Mouse (Mus musculus): ENCODE measurements around the gene Fignl1.
A peak's percentile ranks its signal among the peaks of the same experiment; 100 is the strongest.

The Fignl1 gene

DNA sequence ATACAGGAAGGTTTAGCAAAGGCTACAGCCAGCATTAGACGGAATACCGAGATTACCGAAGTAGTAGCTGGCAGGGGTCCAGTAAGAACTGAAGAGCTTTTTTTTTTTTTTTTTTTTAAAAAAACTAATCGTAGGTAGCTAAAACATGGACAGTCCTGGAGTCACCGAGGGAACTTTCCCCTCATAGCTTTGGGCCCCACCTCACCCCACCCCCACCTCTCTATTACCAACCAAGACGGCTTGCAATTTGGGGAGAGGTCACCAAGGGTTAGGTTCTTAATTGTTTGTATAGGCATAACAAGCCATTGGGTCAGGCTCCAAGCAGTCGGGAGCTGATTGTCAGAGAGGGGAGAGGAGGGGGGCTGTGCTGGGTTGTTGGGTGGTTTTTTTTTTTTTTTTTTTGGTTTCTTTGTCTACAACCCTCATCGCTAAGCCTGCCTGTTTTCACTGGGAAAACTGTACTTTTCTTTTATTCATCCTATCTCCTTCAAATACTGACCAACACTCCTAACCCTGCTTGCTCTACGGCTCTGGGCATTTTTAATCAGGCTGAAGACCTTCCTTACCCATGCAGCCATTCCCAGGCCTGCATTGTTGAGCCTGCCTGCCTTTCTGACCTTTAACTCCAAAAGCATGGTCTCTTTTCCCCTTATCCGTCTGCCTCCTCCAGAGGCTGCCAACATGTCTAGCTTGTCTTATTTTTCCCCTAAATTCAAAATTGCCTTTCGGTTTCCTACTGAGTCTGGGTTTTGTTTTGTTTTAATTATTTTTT lies 828 bp upstream of the Fignl1 start:
- no peak for DNase-seq (ENCODE audit: low read depth)

DNA sequence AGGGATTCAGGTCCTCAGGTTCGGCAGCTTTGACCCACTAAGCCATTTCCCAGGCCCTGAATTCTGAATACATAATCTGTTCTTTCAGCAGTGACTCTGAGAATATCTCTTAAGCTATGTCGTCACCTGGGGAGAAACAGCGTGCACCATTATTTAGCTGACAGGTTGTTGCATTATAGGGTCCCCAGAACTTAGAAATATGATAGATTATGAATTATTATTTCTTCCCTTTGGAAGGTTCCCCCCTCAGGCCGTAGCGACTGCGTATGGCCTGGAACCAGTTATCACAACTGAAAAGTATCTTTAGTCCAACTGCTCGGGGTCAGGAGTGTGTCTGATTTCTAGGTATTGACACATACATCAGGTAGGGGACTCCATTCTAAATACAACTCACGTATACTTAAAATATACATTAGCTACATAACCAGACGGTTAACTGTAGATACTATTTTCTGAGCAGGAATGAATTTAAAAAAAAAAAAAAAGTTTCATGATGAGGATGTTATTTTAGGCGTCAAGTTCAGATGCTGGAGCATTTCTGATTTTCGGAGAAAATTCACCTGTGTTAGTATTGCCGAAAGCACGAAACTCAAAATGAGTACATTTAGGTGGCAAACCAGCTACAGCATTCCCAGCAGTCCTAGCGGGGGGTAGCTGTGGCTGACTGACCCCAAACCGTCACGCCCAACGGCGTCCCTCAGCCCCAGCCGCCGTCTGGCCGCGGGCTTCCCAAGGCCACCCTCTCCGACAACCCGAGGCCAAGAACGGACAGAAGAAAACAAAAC lies 535 bp downstream of the Fignl1 start:
- no peak for DNase-seq (ENCODE audit: low read depth)

DNA sequence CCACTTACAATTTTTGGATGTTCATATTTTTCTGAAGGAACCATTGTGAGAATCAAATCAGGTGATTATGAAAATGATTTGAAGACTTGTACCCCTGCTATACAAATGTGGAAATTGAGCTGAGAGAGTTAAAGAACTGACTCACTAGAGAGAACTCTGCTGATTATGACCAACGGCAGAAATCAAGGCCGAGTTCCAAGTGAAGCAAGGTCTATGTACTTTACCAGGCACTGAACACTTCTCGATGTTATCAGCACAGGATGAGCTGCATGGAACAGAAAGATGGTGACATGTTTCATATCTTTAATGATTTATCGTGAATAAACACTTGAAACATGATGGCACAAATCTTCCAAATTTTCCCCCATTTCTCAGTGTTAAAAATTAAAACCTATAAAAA lies 2.8 kb downstream of the Fignl1 start:
- DNase-seq (ENCODE audit: low read depth) = no peak

DNA sequence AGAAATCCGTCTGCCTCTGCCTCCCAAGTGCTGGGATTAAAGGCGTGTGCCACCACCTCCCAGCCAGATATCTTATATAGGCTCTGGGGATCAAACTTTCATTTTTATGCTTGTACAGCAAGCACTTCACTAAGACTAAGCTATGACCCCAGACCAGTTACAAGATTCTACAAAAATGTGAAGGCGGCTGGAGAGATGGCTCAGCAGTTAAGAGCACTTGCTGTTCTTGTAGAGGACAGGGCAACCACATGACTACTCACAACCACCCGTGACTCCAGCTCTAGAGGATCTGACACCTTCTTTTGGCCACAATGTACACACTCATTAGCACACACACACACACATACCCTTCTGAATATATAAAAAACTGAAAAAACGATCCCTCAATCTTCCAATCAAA lies 4.3 kb downstream of the Fignl1 start:
- DNase-seq (ENCODE audit: low read depth) = no peak

DNA sequence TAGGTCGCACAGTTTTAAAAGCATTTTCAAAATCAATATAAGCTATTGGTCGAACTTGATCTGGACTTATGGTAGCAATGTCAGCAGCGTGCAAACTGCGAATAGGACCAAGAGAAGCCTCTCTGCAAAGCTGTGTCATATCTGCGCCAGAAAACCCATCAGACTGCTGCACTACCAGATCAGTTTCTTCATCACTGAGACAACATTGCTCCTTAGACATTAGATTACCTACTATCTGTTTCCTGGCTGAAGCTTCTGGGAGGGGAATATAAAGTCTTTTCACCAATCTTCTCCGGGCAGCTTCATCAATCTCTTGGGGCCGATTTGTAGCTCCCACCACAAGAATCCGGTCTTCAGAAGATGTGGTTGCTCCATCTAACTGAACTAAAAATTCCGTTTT lies 7.7 kb downstream of the Fignl1 start:
- DNase-seq (ENCODE audit: low read depth) = no peak

DNA sequence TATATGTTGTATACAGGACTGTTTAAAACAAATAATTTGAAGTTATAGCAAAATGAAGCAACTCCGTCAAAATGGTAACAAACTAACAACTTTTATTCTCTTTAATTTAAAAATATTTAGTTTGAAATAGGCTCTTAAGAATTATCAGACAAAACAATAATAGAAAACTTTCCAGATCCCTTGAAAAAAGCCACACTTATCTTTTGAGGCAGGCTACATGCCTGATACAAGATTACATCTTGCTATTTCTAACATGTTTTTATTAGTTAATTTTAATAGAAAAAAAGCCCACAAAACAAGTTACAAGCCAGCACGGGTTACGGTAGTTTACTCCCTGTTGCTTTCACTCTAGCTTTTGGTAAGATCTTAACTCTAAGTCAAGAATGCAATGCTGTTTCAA lies 8.5 kb downstream of the Fignl1 start:
- no peak for DNase-seq (ENCODE audit: low read depth)

DNA sequence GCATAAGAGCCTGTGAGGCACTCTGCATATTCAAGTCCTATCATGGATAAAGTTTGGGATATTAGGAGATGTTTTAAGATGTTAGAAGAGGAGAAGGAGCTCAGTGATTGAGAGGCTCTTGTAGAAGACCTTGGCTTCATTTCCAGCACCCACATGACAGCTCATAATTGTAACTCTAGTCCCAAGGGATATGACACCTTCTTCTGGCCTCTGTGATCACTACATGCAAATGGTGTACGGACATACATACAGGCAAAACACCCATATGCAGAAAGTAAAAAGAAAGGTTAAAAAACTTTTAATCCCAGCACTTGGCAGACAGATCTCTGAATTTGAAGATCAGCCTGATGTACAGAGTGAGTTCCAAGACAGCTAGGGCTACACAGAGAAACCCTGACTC lies 10.1 kb downstream of the Fignl1 start:
- DNase-seq (ENCODE audit: low read depth) = no peak

DNA sequence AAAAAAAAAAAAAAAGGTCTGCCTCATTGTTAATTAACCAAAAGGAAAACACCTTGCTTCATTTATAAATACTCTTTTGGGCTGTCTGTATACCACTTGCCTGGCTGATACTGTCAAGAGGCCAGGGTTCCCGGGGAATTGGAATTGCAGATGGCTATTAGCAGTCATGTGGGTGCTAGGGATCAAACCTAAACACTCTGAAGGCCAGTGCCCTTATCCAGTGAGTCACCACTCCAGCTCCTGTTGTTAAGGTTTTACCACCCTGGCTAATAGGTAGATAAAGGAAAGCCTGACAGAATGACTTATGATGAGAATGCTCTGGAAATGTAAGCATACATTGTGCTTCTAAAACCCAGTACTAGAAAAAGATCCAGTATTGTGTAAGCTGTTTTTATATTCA lies 14.1 kb downstream of the Fignl1 start:
- DNase-seq (ENCODE audit: low read depth) = no peak

DNA sequence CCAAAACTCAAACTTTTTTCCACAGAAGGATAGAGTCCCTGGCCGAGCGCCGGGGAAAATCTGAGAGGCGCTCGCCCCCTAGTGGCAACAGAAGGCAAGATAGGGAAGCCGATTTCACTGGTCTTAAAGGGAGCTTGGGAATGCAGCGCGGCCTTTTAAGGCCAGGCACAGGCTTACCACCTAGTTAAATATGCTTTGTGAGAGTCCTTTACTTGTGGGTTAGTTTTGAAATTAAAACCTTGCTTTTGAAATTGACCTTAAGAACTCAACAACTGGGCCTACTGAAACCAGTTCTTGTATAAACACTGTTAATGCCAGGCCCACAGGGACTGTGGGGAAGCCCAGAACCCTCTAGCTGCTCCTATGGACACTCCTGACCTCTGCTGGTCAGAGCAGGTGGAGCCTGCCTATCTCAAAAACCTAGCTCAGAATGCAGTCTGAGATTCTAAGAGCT lies 20.2 kb downstream of the Fignl1 start:
- DNase-seq (ENCODE audit: low read depth) = peak; percentile 88

DNA sequence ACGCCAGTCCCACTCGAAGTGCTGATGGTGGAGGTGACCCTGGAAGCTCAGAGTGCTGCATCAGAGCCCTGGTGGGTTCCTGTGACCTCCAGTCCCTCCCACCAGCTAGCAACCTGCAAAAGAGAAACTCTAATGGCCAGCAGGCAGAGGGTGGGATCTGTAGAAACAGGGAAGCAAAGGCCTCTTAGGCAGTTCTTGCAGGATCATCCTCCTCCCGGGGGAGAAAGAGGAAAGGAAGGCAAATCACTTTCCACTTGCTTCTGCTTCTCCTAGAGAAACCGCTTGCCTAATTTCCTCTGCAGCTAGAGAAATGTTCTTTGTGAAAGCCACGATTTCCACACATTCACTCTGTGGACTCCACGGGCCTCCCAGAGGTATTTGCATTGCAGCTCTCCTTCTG lies 23.3 kb downstream of the Fignl1 start:
- no peak for DNase-seq (ENCODE audit: low read depth)

DNA sequence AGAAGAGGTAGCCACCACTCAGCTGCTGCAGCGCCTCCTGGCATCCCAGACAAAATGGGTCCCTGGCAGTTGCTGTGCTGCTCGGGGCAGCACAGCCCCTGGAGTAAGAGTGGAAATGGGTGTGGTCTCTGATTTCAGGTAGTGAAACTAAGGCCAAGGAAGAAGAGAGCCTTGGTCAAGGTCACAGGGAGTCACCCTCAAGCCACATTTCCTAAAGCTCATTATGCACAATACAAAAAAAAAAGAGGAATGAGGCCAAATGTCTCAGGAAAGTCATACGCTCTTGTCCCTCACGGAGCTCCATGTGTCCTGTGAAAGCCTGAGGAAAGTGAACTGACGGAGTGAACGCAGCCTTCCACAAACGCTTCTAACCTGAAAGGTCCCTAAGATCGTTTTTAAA lies 27.0 kb downstream of the Fignl1 start:
- no peak for DNase-seq (ENCODE audit: low read depth)

DNA sequence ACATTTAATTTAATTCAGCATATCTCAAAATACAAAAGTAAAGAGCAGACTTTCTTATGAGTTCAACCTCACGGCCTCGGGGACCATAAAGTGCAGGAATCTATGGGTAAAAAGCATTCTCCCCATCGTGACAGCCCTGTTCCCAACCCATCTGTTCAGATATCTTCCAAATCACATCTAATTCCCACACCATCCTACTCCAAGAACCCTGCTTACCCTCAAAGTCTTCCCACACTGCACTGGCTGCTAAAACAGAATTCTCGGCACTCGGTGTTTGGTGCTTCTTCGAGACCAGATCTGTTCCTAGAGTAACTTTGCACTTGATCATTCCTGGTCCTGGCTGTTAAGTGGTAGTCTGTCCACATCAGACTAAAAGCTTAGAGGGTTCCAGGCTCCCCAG lies 30.4 kb downstream of the Fignl1 start:
- DNase-seq (ENCODE audit: low read depth) = peak; percentile 15

DNA sequence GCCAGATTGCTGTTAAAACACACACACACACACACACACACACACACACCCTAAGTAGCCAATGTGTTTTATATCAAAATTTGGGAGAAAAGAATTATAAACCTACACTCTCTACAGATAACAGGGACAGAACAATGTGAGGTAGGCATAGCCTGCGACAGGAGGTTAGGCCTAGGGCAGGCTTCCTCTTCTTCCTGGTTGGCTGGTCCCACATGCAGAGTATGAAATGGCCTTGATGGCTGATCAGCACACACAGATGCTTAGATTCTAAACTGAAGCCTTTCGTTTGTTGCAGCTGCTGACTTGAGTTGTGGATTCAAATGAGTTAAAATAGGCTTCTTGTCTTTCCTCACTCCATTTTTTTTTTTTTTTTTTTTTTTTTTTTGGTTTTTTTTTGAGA lies 31.0 kb downstream of the Fignl1 start:
- peak; percentile 36 for DNase-seq (ENCODE audit: low read depth)

DNA sequence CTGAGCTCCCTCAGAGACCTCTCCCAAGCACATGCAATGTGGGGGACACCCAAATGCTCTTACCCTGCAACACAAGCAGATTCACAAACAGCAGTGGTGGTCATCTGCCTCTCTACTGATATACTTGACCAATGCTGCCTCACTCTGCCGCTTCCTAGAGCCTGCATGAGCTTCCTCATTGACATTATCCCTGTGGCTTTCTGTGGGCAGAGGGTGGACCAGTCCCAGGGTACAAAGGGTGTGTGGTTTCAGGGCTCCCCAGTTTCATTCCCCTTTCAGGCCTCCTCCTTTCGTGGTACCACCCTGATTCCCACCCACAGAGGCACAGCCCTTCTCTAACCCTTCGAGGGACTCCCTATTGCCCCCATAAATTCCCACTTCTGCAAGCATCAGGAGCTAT lies 31.5 kb downstream of the Fignl1 start:
- DNase-seq (ENCODE audit: low read depth) = peak; percentile 37

DNA sequence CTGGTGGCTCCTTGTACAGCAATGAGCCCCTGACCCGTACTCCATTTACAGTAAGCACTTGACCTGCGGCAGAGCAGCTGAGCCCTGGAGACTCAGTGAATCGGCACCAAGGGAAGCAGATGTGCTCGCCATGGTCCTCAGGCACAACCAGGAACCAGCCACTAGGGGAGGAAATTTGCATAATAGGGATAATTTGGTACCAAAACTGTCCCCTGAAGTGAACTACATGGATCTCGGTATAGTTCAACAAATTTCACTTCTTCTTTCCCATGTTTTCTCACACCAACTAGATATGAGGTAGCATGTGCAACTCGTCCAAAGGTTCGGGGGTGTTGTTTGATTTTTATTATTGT lies 32.0 kb downstream of the Fignl1 start:
- peak; percentile 33 for DNase-seq (ENCODE audit: low read depth)

DNA sequence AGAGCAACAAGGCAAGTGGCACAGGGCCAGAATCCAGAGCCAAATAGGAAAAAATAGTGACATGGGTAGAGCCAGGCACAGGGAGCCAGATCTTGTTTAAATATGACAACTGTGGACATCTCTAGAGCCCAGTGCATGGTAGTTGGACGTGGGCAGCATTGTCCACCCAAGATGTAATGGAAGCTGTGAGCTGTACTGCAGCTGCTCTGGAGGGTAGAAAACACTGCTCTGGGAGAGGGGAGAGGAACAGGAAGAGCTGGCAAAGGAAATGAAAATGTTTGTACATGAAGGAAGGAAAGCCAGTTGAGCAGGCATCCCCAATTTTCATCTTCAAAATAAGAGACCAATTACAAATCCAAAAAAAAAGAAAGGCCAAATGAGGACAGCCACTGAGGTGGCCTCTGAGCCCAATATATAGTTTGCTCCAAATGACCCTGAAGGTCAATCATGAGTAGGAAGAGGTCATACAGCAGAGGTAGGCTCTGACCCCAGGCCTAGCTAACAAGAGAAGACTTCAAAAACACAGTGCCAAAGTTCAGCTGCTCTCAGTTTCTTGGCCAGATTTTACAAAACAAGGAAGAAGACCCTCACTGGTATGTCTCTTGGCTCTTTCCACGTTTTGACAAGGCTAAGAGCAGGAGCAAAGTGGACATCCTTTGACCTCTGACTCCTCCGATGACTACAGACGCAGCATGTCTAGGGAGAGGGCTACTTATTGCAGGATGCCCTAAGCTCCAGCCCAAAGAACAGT lies 32.5 kb downstream of the Fignl1 start:
- no peak for DNase-seq (ENCODE audit: low read depth)

DNA sequence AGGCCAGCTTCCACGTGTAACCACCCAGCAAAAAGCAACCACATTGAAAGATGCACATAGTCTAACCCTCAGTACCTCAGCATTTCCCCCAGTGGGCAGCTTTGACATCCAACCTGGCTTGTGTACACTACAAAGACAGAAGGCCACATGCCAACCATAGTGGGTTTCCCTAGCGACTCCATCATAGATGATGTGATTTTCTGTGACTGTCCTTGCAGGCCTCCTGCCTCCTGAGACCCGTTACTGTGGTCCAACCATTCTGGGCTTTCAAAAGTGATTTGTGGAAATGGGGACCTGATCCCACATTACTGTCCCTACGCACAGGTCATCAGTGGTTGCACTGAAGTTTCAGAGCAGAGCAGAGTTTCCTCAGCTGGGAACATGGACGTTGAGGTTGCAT lies 33.9 kb downstream of the Fignl1 start:
- no peak for DNase-seq (ENCODE audit: low read depth)

DNA sequence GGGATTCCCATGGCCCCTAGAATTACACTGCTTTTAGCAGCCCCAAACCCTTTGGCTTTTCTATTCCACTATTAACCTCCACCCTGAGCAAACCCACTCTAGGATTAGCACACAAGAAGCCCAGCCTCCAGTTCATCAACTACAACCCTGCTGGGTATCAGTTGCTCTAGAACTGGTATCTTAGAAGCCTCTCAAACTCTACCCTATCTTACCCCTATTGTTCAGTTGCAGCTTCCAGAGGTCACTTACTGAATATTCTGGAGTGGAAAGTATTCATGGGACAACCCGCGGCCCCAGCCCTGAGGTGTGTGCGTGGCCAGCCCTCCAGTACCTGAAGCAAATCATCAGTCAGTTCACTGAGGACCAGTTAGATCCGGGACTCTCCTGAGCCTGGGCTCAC lies 34.4 kb downstream of the Fignl1 start:
- DNase-seq (ENCODE audit: low read depth) = no peak

DNA sequence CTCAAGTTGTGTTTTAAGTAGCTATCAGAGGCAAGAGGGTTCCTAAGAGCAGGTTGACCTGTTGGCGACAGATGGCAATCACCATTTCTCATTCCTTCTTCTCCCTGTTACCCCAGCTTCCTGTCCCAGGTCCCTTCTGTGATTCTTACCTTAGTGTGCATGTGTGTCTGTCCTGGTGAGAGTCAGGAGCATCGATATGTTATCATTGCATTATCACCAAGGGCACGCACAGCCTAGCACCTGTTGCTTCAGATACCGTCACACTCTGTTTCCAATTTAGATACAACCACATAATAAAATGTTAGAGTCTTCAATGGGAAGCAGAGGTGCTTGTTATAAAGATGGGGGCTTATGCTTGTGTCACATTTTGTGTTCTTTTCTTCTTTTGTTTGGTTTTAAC lies 36.6 kb downstream of the Fignl1 start:
- no peak for DNase-seq (ENCODE audit: low read depth)

DNA sequence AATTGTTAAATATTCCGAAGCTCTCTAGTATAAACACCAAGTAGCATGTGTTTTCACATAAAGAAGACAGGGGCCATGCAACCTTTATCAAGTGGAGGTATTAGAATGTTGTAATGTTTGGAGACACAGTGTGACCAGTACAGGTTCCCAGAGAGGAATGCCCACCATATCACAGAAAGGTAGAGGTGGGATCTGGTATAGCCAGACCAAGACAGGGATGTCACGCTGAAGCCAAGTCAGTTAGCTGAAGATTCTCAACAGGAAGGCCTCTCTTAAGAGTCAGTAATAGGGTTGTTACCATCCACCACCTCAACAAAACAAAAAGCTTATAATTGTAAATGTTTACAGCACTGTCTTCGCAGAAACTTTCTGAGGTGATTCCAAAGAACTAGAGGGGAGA lies 38.1 kb downstream of the Fignl1 start:
- no peak for DNase-seq (ENCODE audit: low read depth)

DNA sequence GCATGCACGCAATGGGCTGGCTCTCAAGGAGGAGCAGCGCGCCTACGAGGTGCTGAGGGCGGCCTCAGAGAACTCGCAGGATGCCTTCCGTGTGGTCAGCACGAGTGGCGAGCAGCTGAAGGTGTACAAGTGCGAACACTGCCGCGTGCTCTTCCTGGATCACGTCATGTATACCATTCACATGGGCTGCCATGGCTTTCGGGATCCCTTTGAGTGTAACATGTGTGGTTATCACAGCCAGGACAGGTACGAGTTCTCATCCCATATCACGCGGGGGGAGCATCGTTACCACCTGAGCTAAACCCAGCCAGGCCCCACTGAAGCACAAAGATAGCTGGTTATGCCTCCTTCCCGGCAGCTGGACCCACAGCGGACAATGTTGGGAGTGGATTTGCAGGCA lies 39.5 kb downstream of the Fignl1 start:
- no peak for DNase-seq (ENCODE audit: low read depth)

DNA sequence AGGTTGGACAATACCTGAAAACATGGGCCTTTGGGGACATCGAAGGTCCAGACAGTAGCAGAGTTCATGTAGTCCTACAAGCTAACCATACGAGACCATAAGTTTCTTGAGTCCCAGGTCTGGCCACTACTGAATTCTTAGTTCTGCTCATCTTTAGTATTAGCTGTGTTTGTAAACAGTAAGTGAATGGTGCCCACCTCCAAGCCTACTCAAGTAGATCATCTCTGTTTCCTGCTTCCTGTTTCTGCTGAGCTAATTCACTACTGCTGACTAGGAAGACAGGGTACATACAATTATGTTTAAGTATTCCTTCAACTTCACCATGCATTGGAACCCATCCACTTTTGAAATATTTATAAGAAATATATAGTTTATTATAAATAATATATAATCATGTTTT lies 40.7 kb downstream of the Fignl1 start:
- DNase-seq (ENCODE audit: low read depth) = no peak

DNA sequence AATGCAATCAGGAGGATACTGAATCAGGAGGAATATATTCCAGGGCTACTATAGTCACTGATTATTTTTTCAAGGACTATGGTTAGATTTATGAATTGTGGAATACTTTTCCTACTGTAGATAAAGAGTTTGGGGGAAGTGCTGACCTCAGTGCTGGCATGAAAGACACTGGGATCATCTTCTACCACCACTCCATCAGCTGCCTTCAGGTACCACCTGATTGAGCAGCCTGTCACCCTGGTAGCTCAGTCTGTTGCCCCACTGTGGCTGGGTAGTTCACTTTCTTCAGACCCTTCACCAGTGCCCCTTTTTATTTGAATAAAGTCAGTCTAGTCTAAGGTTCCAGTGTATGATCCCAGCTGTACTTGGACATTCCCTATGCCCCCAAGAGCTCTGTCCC lies 42.0 kb downstream of the Fignl1 start:
- no peak for DNase-seq (ENCODE audit: low read depth)

All from naive thymus-derived CD4-positive, alpha-beta T cell, adult 2 months (primary cell).